Mouse (Mus musculus): ENCODE data around the gene Cldn3. TPM values are rescaled to one million over a fixed set of nuclear protein-coding genes. Genes with fewer than 3 reads are reported as not detected.

Cldn3 gene
- total and polyA plus RNA-seq, 2 experiments from 2014 or later: 4.7 to 10.5 TPM

DNA sequence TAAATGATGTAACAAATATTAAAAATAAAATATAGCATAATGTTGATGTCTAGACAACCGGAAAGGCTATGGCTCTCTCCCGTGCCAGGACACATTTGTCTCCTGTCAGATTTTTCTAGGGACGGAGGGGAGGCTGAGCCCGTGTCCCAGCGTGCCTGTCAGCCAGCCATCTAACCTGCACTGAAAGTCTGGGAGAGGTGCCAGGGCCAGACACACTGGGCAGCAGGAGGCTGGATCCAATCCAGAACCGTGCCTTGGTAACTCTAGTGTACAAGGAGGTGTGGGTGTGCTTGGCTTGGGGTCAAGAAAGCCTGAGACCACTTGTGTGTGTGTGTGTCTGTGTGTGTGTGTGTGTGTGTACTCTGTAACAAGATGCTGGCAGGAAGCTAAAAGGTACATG lies 35.8 kb downstream of the Cldn3 start:
- no peaks in the 10 kb centered on the region for H3K9me3 ChIP-seq (ENCODE audit: low read length)
- peak; percentile 77 for ATAC-seq

DNA sequence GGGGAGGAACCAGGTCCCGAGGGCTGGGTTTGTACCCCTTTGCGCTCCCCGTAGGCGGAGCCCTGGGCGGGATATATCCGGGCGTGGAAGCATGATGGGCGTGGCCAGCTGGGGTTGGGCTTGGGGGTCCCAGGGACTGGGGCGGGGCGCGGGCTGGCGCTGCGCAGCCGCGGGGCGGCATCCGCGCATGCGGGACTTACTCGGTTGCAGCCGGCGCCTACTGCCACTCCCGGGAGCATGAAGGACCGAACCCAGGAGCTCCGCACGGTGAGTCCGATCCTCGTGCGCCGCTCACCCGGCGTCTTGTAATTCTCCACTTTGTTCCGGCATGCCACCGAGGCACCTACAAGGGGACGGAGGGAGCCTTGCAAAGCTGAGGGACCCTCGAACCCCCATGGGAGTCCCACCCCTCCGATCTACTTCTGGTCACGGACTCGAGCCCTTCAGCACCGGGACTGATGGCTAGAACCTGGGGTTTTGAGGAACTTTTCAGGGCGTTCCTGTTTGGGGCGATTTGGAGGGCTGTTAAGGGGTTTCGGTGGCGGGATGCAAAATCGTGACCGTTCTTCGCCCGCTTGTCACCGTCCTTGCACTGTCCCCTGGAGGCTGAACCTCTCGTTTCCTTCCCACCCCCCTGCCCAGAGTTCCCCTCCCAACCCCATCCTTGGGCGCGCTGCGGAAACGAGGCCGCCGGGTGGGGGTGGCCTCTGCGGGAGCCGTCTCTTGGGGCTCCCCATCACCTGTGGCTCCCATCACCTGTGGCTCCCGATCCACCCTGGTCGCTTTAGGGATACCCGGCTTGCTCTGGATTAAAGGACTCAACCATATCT lies 37.5 kb downstream of the Cldn3 start, which contains the start of gene Stx1a:
Stx1a (plus strand) TSS at position 139 of the 830 bp plus-strand sequence.
- Histone ChIP-seq H3K4me3 (ENCODE audit: low read length) (peak within 1 kb of the TSS; percentile 74), H3K4me1 (ENCODE audit: insufficient read depth, low read length) (peaks cover 15% of the 10 kb centered on the region), H3K27me3 (ENCODE audit: insufficient read depth, low read length) (no peaks in the 10 kb centered on the region), H3K27ac (no peak within 1 kb of the TSS; the same call in 1 of the 2 replicates), H3K4me2 (ENCODE audit: low read depth, low read length) (peak within 1 kb of the TSS; percentile 96), H3K9me3 (ENCODE audit: low read length) (no peaks in the 10 kb centered on the region), H3K9ac (replicated peaks; ENCODE audit: low read length) (peak within 1 kb of the TSS; percentile 77), H3K36me3 (ENCODE audit: insufficient read depth, low read length) (no peaks in the 10 kb centered on the region)
- DNase-seq (ENCODE audit: low spot score) (peak; percentile 93), ATAC-seq (peak; percentile 90)
- peak; percentile 17; the same call in 1 of the 2 replicates for TF ChIP-seq CTCF (IDR thresholded peaks at IDR 0.05; ENCODE audit: low read depth)
- WGBS: under 1% methylated on average over 54 of the region's 61 CpGs

More for the DNA sequence above, 35.8 kb downstream of the Cldn3 start:
- Histone ChIP-seq H3K36me3 (ENCODE audit: insufficient read depth, low read length) (no peaks in the 10 kb centered on the region), H3K9ac (replicated peaks; ENCODE audit: low read length) (no peak overlapping the region), H3K4me1 (ENCODE audit: insufficient read depth, low read length) (peaks cover 14% of the 10 kb centered on the region), H3K4me3 (ENCODE audit: low read length) (no peak overlapping the region), H3K27me3 (ENCODE audit: insufficient read depth, low read length) (no peaks in the 10 kb centered on the region), H3K27ac (0 out of 2 replicates have a peak overlapping the region, but pooled peaks have one; percentile 26), H3K4me2 (ENCODE audit: low read depth, low read length) (no peak overlapping the region)
- 33% methylated on average over 6 of the region's 6 CpGs for WGBS
- DNase-seq (ENCODE audit: low spot score): peak; percentile 94
- no peak for TF ChIP-seq CTCF (IDR thresholded peaks at IDR 0.05; ENCODE audit: low read depth)

DNA sequence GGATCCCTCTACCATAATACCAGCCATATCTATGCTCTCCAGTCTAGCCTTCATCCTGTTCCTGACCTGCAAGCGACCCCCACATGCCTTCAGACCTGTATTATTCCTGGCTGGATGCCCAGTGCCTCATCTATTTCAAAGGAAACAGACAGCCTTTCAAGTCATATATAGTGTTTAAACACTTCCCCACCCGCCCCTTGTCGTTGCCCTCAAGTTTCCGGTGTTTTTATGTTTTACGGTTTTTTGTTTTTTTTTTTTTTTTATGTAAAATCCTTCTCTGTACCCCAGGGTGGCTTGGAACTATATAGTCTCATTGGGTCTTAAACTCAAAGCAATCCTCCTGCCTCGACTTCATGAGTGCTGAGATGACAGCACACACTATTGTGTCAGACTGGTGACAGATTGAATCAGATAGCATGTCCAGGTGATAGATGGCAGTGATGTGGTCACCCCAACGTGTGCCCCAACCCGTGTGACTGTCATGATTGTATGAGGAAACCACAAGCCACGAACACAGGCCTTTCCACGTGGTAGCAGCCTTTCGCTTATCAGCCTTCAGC lies 38.7 kb downstream of the Cldn3 start:
- Histone ChIP-seq H3K27me3 (ENCODE audit: insufficient read depth, low read length) (no peaks in the 10 kb centered on the region), H3K27ac (no peak overlapping the region), H3K9me3 (ENCODE audit: low read length) (no peaks in the 10 kb centered on the region), H3K4me2 (ENCODE audit: low read depth, low read length) (peak overlapping the region; percentile 96), H3K4me3 (ENCODE audit: low read length) (peak overlapping the region; percentile 74), H3K9ac (replicated peaks; ENCODE audit: low read length) (peak overlapping the region; percentile 77; the same call in 1 of the 2 replicates), H3K36me3 (ENCODE audit: insufficient read depth, low read length) (no peaks in the 10 kb centered on the region), H3K4me1 (ENCODE audit: insufficient read depth, low read length) (peaks cover 22% of the 10 kb centered on the region)
- ATAC-seq (no peak), DNase-seq (ENCODE audit: low spot score) (no peak)
- TF ChIP-seq CTCF (IDR thresholded peaks at IDR 0.05; ENCODE audit: low read depth): no peak
- WGBS: 72% methylated on average over 11 of the region's 11 CpGs

DNA sequence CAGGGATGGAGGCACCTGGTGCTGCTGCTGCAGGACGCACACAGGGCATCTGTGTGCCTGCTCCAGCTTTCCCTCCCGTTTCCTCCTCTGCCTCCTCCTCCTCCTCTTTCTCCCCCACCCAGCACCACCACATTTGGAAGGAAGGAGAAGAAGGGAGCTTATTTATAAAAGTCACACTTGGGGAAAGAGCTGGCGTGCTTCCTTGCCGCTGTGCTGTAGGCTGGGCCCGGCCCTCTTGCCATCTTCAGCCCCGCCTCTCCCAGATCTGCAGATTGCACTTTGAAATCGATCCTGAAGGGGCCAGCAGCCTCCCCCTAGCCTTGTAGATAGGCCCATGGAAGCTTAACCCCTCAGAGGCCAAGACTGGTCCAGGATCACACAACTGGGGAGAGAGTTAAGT lies 39.9 kb downstream of the Cldn3 start:
- DNase-seq (ENCODE audit: low spot score) (no peak), ATAC-seq (no peak)
- no peaks in the 10 kb centered on the region for H3K36me3 ChIP-seq (ENCODE audit: insufficient read depth, low read length)
- H3K4me3 ChIP-seq (ENCODE audit: low read length): no peak overlapping the region
- no peak overlapping the region for H3K9ac ChIP-seq (replicated peaks; ENCODE audit: low read length)
- H3K27me3 ChIP-seq (ENCODE audit: insufficient read depth, low read length): no peaks in the 10 kb centered on the region
- WGBS: 19% methylated on average over 7 of the region's 7 CpGs
- peaks cover 22% of the 10 kb centered on the region for H3K4me1 ChIP-seq (ENCODE audit: insufficient read depth, low read length)
- H3K4me2 ChIP-seq (ENCODE audit: low read depth, low read length): peak overlapping the region; percentile 27; the same call in 1 of the 2 replicates
- no peak overlapping the region for H3K27ac ChIP-seq
- H3K9me3 ChIP-seq (ENCODE audit: low read length): no peaks in the 10 kb centered on the region
- no peak for TF ChIP-seq CTCF (IDR thresholded peaks at IDR 0.05; ENCODE audit: low read depth)

DNA sequence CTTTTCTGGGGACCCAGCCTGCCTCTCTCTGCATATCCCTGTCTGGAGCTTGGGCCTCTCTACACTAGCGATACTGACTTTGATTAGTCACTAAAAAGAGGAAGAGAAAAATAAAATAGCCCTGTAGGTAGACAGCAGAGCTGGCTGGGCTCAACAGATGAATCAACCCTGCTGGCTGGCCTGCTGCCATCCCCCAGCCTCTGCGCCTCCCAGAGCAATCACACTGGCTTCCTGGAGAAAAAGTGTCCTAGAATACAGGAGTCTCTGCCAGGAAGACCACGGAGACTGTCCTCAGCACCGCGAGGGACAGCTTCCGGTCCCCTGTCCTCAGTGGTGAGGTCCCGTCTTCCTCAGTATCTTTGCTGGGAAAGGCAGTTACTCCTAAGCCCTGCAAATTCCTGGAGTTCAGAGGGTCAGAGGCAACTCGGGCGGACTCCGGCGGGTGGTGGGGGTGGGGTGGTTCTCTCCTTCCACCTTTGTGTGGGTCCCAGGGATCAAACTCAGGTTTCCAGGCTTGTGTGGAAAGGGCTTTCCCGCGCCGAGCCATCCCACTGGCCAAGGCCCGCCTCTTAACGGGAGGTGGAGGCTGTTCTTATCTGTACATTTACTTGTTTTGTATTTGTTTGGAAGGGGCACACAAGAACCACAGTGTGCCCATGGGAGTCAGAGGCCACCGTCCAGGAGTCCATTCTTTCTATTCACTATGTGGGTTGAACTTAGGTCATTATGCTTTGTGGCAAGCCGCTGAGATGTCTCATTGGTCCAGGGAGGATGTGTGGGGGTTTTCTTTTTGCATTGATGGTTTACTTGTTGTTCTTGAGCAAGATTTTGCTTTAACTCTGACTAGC lies 43.2 kb downstream of the Cldn3 start:
- Histone ChIP-seq H3K9me3 (ENCODE audit: low read length) (no peaks in the 10 kb centered on the region), H3K4me1 (ENCODE audit: insufficient read depth, low read length) (peaks cover 19% of the 10 kb centered on the region), H3K4me3 (ENCODE audit: low read length) (no peak overlapping the region), H3K4me2 (ENCODE audit: low read depth, low read length) (0 out of 2 replicates have a peak overlapping the region, but pooled peaks have one; percentile 23), H3K36me3 (ENCODE audit: insufficient read depth, low read length) (no peaks in the 10 kb centered on the region), H3K9ac (replicated peaks; ENCODE audit: low read length) (no peak overlapping the region), H3K27ac (no peak overlapping the region), H3K27me3 (ENCODE audit: insufficient read depth, low read length) (no peaks in the 10 kb centered on the region)
- DNase-seq (ENCODE audit: low spot score) (peak; percentile 35), ATAC-seq (no peak)
- WGBS: 47% methylated on average over 18 of the region's 18 CpGs
- TF ChIP-seq CTCF (IDR thresholded peaks at IDR 0.05; ENCODE audit: low read depth): no peak

DNA sequence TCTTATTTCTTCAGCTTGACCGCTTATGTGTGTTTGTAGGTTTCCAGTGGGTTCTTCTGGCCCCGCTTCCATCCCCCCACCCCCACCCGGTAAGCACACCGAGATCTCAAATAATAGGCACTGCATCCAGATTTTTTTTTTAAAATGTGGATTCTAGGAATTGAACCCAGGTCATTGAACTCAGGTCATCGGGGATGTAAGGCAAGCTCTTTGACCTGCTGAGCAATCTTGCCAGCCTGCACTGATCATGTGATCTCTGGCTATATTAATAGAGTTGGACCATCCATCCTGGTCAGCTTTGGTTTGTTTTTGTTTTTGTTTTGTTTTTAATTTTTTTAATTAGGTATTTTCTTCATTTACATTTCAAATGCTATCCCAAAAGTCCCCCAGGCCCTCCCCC lies 46.6 kb downstream of the Cldn3 start:
- H3K9ac ChIP-seq (replicated peaks; ENCODE audit: low read length): no peak overlapping the region
- no peak for ATAC-seq
- H3K36me3 ChIP-seq (ENCODE audit: insufficient read depth, low read length): peaks cover 10% of the 10 kb centered on the region
- DNase-seq (ENCODE audit: low spot score): no peak
- 94% methylated on average over 5 of the region's 5 CpGs for whole genome bisulfite sequencing
- peaks cover 3% of the 10 kb centered on the region; the same call in 1 of the 2 replicates for H3K9me3 ChIP-seq (ENCODE audit: low read length)
- no peak overlapping the region for H3K4me3 ChIP-seq (ENCODE audit: low read length)
- no peak overlapping the region for H3K27ac ChIP-seq
- H3K27me3 ChIP-seq (ENCODE audit: insufficient read depth, low read length): no peaks in the 10 kb centered on the region
- TF ChIP-seq CTCF (IDR thresholded peaks at IDR 0.05; ENCODE audit: low read depth): no peak
- no peak overlapping the region for H3K4me2 ChIP-seq (ENCODE audit: low read depth, low read length)
- H3K4me1 ChIP-seq (ENCODE audit: insufficient read depth, low read length): 0 out of 2 replicates have a peak, but pooled peaks cover 8% of the 10 kb centered on the region

All from hindbrain, postnatal 0 days (tissue).